Mouse (Mus musculus) liver, postnatal 0 days (tissue): ENCODE results near the gene Wdr95. TPM values are rescaled to one million over a fixed set of nuclear protein-coding genes. Genes with fewer than 3 reads are reported as not detected.

Source experiments
- ATAC-seq: fragments of 200-750 bp; cut with Nextera tagmentation; 2 replicates; pipeline ENCODE4 v1.8.0; 2017; ENCODE audit warnings: mild to moderate bottlenecking, moderate library complexity
- DNase-seq: peaks from one replicate; pipeline ENCODE4 v3.0.0-alpha.2; 2016
- H3K27ac ChIP-seq: fragments of 300-500 bp; sonication (generic); 2 replicates; pipeline ENCODE4 v1.5.1; 2014; ENCODE audit warnings: antibody characterized with exemption, moderate library complexity, mild to moderate bottlenecking, low read depth
- H3K27me3 ChIP-seq: fragments of 300-500 bp; sonication (generic); 2 replicates; pipeline ENCODE4 v1.6.1; 2014; ENCODE audit warnings: low read length, control low read depth, mixed read lengths; ENCODE audit not compliant: insufficient read depth
- H3K36me3 ChIP-seq: fragments of 300-500 bp; sonication (generic); replicated peaks from 2 replicates; pipeline ENCODE4 v1.6.1; 2014; ENCODE audit warnings: mild to moderate bottlenecking, control low read depth, low read length, moderate library complexity, mixed read lengths; ENCODE audit not compliant: insufficient read depth
- H3K4me1 ChIP-seq: fragments of 300-500 bp; sonication (generic); 2 replicates; pipeline ENCODE4 v1.6.1; 2014; ENCODE audit warnings: antibody characterized with exemption, mild to moderate bottlenecking, control low read depth; ENCODE audit not compliant: insufficient read depth
- H3K4me2 ChIP-seq: fragments of 300-500 bp; sonication (generic); 2 replicates; pipeline ENCODE4 v1.6.1; 2014; ENCODE audit warnings: low read depth, mild to moderate bottlenecking, low read length, moderate library complexity, mixed read lengths
- H3K4me3 ChIP-seq: fragments of 300-500 bp; sonication (generic); 2 replicates; pipeline ENCODE4 v1.5.1; 2014; ENCODE audit warnings: low read depth, low read length
- H3K9ac ChIP-seq: fragments of 300-500 bp; sonication (generic); replicated peaks from 2 replicates; pipeline ENCODE4 v1.6.1; 2014; ENCODE audit warnings: mild to moderate bottlenecking, moderate library complexity
- H3K9me3 ChIP-seq: fragments of 300-500 bp; sonication (generic); 2 replicates; pipeline ENCODE4 v1.6.1; 2016; ENCODE audit warnings: mild to moderate bottlenecking, control low read depth, low read length, mixed read lengths
- CTCF ChIP-seq: sonication (generic); IDR thresholded peaks from 2 replicates; pipeline ENCODE4 v1.5.1; 2016; ENCODE audit warnings: antibody characterized with exemption, low read depth
- EP300 ChIP-seq: IDR thresholded peaks from 2 replicates; pipeline ENCODE4 v1.6.1; 2016; ENCODE audit warnings: antibody characterized with exemption, low read depth, mild to moderate bottlenecking
- WGBS: fragments of 180-500 bp; shearing (Covaris S2); extraction: QIAGEN DNeasy Blood & Tissue Kit; methylation state at CpG from one replicate; pipeline ENCODE4 v1.1.7; 2014; ENCODE audit not compliant: insufficient replicate concordance; 5-methylcytosine and 5-hydroxymethylcytosine counted together
- polyA plus RNA-seq: library from polyadenylated mRNA; unstranded; fragments of >200 nt; fragmentation: Nextera tagmentation; extraction: Ambion mirVana; gene quantifications from 2 replicates; pipeline ENCODE4 v1.2.1, GENCODE M21; 2015

The Wdr95 gene
- polyA plus RNA-seq, 1 experiment from 2014 or later, result not detected

GRCm38 (mm10) chr5:149504985-149505384 is 23.5 kb upstream of the Wdr95 start:
- no peak for DNase-seq
- no peaks in the 10 kb centered on the region for H3K36me3 ChIP-seq

GRCm38 (mm10) chr5:149506033-149506432 is 22.4 kb upstream of the Wdr95 start:
- Histone ChIP-seq H3K9me3 (no peaks in the 10 kb centered on the region), H3K4me1 (no peaks in the 10 kb centered on the region), H3K27ac (no peak overlapping the region), H3K4me3 (no peak overlapping the region), H3K9ac (no peak overlapping the region), H3K27me3 (no peaks in the 10 kb centered on the region), H3K4me2 (no peak overlapping the region), H3K36me3 (no peaks in the 10 kb centered on the region)
- 98% methylated on average over 2 of the region's 2 CpGs for WGBS
- DNase-seq, result no peak
- no peak for TF ChIP-seq CTCF
- TF ChIP-seq EP300, result no peak
- ATAC-seq, result no peak

More at GRCm38 (mm10) chr5:149504985-149505384, 23.5 kb upstream of the Wdr95 start:
- Histone ChIP-seq H3K4me2 (no peak overlapping the region), H3K27me3 (no peaks in the 10 kb centered on the region), H3K27ac (no peak overlapping the region), H3K4me3 (no peak overlapping the region), H3K9ac (no peak overlapping the region), H3K4me1 (no peaks in the 10 kb centered on the region), H3K9me3 (no peaks in the 10 kb centered on the region)
- no peak for TF ChIP-seq EP300
- TF ChIP-seq CTCF, result no peak
- no peak for ATAC-seq
- WGBS, result 79% methylated on average over 8 of the region's 8 CpGs

DNA sequence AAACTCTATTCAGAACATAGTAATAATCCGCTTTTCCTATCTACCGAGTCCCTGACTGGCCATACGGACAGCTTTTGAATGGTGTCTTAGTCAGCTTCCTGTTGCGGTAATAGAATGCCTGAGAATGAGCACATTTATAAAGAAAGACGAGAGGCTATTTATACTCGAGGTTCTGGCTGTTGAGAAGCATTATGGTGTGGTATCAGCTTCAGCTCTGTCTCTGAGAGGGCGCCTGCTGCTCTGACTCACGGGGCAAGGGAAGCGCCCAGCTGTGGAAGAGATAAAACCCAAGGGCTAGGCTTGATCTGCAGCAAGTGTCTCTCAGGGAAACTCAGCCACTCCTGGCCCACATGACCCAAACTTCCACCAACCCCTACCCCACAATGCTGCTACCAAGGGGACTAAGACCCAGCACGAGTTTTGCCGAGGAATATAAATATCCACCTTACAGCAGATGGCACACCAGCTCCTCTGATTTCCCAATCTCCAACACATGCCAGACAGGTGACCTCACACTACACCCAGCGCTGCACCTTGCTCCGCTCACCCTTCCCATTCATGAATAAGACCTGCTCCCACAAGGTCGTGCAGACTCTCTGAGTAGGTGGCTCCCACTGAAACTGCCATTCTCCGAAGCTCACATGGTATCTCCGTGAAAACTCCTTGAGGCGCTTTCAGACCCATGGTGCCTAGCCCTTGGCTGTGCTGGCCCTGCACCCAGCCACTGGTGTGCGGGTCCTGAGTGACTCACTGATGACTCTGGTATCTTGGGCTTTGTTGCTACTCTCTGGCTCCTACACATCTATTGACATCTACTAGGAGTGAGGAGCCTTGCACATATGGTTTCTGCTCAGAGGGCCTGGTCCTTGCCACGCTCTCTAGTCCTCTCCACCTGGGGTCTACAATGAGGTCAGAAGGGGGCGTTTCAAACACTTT is 20.1 kb upstream of the Wdr95 start:
- Histone ChIP-seq H3K4me1 (no peaks in the 10 kb centered on the region), H3K27me3 (no peaks in the 10 kb centered on the region), H3K9me3 (no peaks in the 10 kb centered on the region), H3K36me3 (no peaks in the 10 kb centered on the region), H3K9ac (no peak overlapping the region), H3K4me2 (no peak overlapping the region), H3K27ac (no peak overlapping the region), H3K4me3 (no peak overlapping the region)
- ATAC-seq, result no peak
- TF ChIP-seq EP300, result no peak
- TF ChIP-seq CTCF, result no peak
- no peak for DNase-seq
- WGBS, result 64% methylated on average over 20 of the region's 20 CpGs

- Histone ChIP-seq H3K4me3 (no peak overlapping the region), H3K4me2 (no peak overlapping the region), H3K9ac (no peak overlapping the region), H3K27me3 (no peaks in the 10 kb centered on the region), H3K27ac (no peak overlapping the region), H3K4me1 (no peaks in the 10 kb centered on the region), H3K36me3 (no peaks in the 10 kb centered on the region), H3K9me3 (no peaks in the 10 kb centered on the region)
- 83% methylated on average over 13 of the region's 13 CpGs for WGBS
- no peak for TF ChIP-seq EP300
- no peak for TF ChIP-seq CTCF
- ATAC-seq (no peak), DNase-seq (no peak)
Observed at GRCm38 (mm10) chr5:149510323-149510722, 18.2 kb upstream of the Wdr95 start.

DNA sequence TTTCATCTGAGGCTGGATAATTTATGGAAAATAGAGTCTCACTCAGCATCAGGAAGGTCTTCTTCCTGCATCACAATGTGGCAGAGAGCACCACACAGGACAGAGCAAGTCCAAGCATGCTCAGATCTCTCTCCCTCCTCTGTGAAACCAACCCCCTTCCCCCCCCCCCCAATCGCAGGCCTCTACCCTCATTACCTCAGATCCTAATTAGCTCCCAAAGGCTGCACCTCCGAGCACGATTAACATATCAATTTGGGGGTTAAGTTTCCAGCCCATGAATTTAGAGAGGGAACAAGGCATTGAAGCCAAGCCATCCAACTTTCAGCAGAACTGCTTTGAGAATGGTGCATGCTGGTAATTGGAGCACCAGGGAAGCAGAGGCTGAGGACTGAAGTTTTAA is 15.8 kb upstream of the Wdr95 start:
- ATAC-seq, result no peak
- no peaks in the 10 kb centered on the region for H3K9me3 ChIP-seq
- no peaks in the 10 kb centered on the region for H3K36me3 ChIP-seq
- H3K4me3 ChIP-seq, result no peak overlapping the region
- TF ChIP-seq EP300 (no peak), CTCF (no peak)
- no peak overlapping the region for H3K4me2 ChIP-seq
- no peaks in the 10 kb centered on the region for H3K4me1 ChIP-seq
- no peak overlapping the region for H3K27ac ChIP-seq
- WGBS, result 58% methylated on average over 3 of the region's 3 CpGs
- no peak overlapping the region for H3K9ac ChIP-seq
- no peak for DNase-seq
- H3K27me3 ChIP-seq, result no peaks in the 10 kb centered on the region

DNA sequence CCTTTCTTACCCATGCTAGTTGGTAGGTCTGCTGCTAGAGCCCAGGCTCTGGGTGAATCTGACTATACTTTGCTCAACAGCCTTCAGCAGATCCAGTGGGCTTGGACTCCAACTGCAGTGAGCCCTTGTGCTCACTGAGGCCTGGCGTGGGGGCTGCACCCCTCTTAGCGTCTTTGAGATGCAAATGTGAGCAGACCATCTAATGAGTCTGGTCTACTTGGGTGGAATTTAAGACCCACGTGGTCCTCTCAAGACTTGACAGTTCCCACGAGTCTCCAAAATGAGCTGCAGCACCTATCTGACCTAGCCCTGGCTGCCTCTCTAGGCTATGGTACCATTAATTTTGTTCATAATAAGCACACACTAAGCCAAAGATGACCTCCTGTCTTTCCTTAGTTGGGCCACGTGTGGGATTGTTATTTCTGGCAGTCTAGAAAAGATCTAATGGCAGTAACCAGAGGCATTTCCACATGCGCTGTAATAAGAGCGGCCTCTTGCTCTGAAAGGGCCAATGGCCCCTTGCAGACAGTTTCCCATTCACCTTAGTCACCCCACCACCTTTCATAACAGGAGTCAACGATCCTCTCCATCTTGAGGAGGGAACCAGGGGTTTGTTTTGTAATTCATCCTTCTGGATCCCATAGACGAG is 14.9 kb upstream of the Wdr95 start:
- Histone ChIP-seq H3K9ac (no peak overlapping the region), H3K4me2 (no peak overlapping the region), H3K4me3 (no peak overlapping the region), H3K36me3 (no peaks in the 10 kb centered on the region), H3K9me3 (no peaks in the 10 kb centered on the region), H3K27me3 (no peaks in the 10 kb centered on the region), H3K4me1 (no peaks in the 10 kb centered on the region), H3K27ac (no peak overlapping the region)
- ATAC-seq (no peak), DNase-seq (no peak)
- WGBS, result 62% methylated on average over 9 of the region's 9 CpGs
- no peak for TF ChIP-seq CTCF
